Mouse (Mus musculus): ENCODE measurements around the gene Cox14. TPM values are rescaled to one million over a fixed set of nuclear protein-coding genes. Genes with fewer than 3 reads are reported as not detected.
A peak's percentile ranks its signal among the peaks of the same experiment; 100 is the strongest.

Cox14 gene
- polyA plus RNA-seq, 1 experiment from 2014 or later, result 145 TPM

DNA sequence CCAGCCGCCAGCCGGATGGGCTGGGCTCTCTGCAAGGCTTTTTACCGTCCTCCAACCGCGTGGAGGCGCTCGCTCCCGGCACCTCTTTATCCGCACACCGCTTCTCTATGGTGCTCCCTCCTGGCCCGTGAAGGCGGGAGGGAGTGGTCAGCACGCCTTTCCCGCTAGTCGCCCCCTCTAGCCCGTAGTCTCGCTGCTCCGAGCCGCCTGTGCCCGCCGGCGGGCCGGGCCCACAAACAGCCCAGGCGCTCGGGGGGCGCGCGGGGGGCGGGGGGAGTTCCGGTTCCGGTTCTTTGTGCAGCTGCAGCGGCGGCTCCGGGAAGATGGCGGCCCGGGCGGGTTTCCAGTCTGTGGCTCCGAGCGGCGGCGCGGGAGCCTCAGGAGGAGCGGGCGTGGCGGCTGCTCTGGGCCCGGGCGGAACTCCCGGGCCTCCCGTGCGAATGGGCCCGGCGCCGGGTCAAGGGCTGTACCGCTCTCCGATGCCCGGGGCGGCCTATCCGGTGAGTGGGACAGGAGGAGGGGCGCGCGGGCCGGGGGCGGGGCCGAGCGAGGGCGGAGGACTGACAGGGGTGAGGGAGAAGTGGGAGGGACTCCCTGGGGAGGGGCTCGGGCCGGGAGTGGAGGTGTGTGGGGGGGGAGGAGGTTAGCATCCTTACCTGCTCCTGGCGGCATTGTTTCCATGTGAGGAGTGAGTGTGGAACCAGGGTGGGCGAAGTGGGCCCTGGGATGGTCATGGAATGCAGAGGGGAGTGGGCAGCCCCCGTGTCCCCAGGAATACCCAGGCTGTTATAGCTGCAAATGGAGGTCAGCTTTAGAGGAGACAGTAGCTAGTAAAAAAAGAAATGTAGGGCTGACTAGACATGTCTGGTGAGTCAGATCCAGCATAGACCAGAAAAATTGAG lies 23.2 kb upstream of the Cox14 start, which contains the start of gene Smarcd1:
TSS of gene Smarcd1 (plus strand) at position 131 of the 902 bp plus-strand sequence.
- Histone ChIP-seq H3K4me1 (ENCODE audit: insufficient read depth) (peaks cover 4% of the 10 kb centered on the region; the same call in 1 of the 2 replicates), H3K4me3 (ENCODE audit: low read depth, low read length) (peak within 1 kb of the TSS; percentile 83)
- under 1% methylated on average over 71 of the region's 71 CpGs for WGBS

GRCm38 (mm10) chr15:99703104-99703503 lies 22.3 kb upstream of the Cox14 start:
- no peak for DNase-seq
- Histone ChIP-seq H3K9ac (peak overlapping the region; percentile 94), H3K9me3 (ENCODE audit: low read depth, low read length) (no peaks in the 10 kb centered on the region), H3K27ac (ENCODE audit: low read depth) (no peak overlapping the region), H3K4me1 (ENCODE audit: insufficient read depth) (peaks cover 4% of the 10 kb centered on the region; the same call in 1 of the 2 replicates), H3K4me3 (ENCODE audit: low read depth, low read length) (peak overlapping the region; percentile 83), H3K36me3 (ENCODE audit: insufficient read depth) (peaks cover 43% of the 10 kb centered on the region), H3K4me2 (peak overlapping the region; percentile 71), H3K27me3 (ENCODE audit: insufficient read depth, low read length) (no peaks in the 10 kb centered on the region)
- ATAC-seq (ENCODE audit: insufficient read depth), result no peak
- TF ChIP-seq CTCF (IDR thresholded peaks at IDR 0.05; ENCODE audit: low read depth), result no peak
- 59% methylated on average over 9 of the region's 9 CpGs for WGBS

More for the DNA sequence above, 23.2 kb upstream of the Cox14 start, which contains the start of gene Smarcd1:
- peak; percentile 83 for TF ChIP-seq CTCF (IDR thresholded peaks at IDR 0.05; ENCODE audit: low read depth)
- Histone ChIP-seq H3K9ac (peak within 1 kb of the TSS; percentile 94), H3K9me3 (ENCODE audit: low read depth, low read length) (no peaks in the 10 kb centered on the region), H3K36me3 (ENCODE audit: insufficient read depth) (peaks cover 35% of the 10 kb centered on the region), H3K27me3 (ENCODE audit: insufficient read depth, low read length) (no peaks in the 10 kb centered on the region), H3K4me2 (peak within 1 kb of the TSS; percentile 71), H3K27ac (ENCODE audit: low read depth) (peak within 1 kb of the TSS; percentile 97)
- DNase-seq (peak; percentile 97), ATAC-seq (ENCODE audit: insufficient read depth) (peak; percentile 98)

- TF ChIP-seq CTCF (IDR thresholded peaks at IDR 0.05; ENCODE audit: low read depth), result no peak
- Histone ChIP-seq H3K9ac (peak overlapping the region; percentile 94; the same call in 1 of the 2 replicates), H3K4me1 (ENCODE audit: insufficient read depth) (peaks cover 4% of the 10 kb centered on the region; the same call in 1 of the 2 replicates), H3K9me3 (ENCODE audit: low read depth, low read length) (no peaks in the 10 kb centered on the region), H3K36me3 (ENCODE audit: insufficient read depth) (peaks cover 49% of the 10 kb centered on the region), H3K27me3 (ENCODE audit: insufficient read depth, low read length) (no peaks in the 10 kb centered on the region), H3K4me3 (ENCODE audit: low read depth, low read length) (no peak overlapping the region), H3K4me2 (peak overlapping the region; percentile 71), H3K27ac (ENCODE audit: low read depth) (peak overlapping the region; percentile 42; the same call in 1 of the 2 replicates)
- WGBS, result 75% methylated on average over 5 of the region's 5 CpGs
- no peak for ATAC-seq (ENCODE audit: insufficient read depth)
- no peak for DNase-seq
These were observed 21.8 kb upstream of the Cox14 start for GRCm38 (mm10) chr15:99703676-99704040.

DNA sequence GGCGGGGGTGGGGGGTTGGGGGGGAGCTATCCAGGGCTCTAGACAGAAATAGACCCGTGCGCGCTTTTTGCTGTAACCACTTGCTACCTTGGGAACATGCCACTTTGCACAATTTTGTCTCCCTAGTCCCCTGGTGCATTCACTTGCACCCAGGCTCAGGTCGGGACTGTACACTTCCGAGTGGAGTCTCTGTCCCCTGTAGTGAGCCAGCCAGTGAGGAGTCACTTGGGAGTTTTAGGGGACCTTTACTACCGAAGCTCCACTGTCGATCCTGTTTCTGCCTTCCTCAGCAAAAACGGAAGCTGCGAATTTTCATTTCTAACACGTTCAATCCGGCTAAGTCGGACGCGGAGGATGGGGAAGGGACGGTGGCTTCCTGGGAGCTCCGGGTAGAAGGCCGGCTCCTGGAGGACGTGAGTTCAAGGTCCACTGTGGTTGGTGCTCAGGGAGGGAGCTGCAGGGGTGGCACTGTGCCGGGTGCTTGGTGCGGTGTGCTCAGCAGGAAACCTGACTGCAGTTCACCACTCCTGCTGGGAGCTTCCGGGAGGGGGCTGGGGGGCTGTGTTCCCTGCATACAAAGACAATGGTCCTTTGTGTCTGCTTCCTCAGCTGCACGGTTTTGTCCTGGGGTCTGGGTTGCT lies 21.3 kb upstream of the Cox14 start:
- H3K4me1 ChIP-seq (ENCODE audit: insufficient read depth), result peaks cover 4% of the 10 kb centered on the region; the same call in 1 of the 2 replicates
- no peak for ATAC-seq (ENCODE audit: insufficient read depth)
- WGBS, result 53% methylated on average over 23 of the region's 23 CpGs
- H3K4me3 ChIP-seq (ENCODE audit: low read depth, low read length), result peak overlapping the region; percentile 4; the same call in 1 of the 2 replicates
- H3K27ac ChIP-seq (ENCODE audit: low read depth), result peak overlapping the region; percentile 46; the same call in 1 of the 2 replicates
- H3K36me3 ChIP-seq (ENCODE audit: insufficient read depth), result peaks cover 54% of the 10 kb centered on the region
- no peaks in the 10 kb centered on the region for H3K9me3 ChIP-seq (ENCODE audit: low read depth, low read length)
- H3K4me2 ChIP-seq, result peak overlapping the region; percentile 29; the same call in 1 of the 2 replicates
- H3K27me3 ChIP-seq (ENCODE audit: insufficient read depth, low read length), result no peaks in the 10 kb centered on the region
- peak overlapping the region; percentile 16; the same call in 1 of the 2 replicates for H3K9ac ChIP-seq
- peak; percentile 21 for DNase-seq
- no peak for TF ChIP-seq CTCF (IDR thresholded peaks at IDR 0.05; ENCODE audit: low read depth)

DNA sequence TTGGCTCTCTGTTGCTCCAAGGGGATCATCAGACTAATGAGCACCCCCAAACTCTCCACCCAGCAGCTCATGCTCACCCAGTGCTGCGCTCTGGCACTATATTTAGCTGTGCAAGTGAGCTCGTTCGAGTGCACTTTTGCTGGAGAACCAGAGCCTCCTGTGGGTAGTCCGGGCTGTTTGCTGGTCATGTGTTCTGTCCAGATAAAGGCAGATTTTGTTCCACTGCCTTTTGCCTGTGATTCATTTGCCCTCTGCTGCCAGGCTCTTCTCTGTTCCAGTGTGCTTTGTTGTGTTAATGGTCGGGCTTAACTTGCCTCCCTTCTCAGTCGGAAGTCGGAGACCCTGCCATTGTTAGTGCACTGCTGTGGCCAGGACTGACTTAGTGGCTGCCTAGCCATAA lies 20.5 kb upstream of the Cox14 start:
- Histone ChIP-seq H3K27me3 (ENCODE audit: insufficient read depth, low read length) (no peaks in the 10 kb centered on the region), H3K36me3 (ENCODE audit: insufficient read depth) (peaks cover 61% of the 10 kb centered on the region), H3K9me3 (ENCODE audit: low read depth, low read length) (no peaks in the 10 kb centered on the region), H3K27ac (ENCODE audit: low read depth) (peak overlapping the region; percentile 46; the same call in 1 of the 2 replicates), H3K9ac (peak overlapping the region; percentile 16), H3K4me3 (ENCODE audit: low read depth, low read length) (no peak overlapping the region), H3K4me1 (ENCODE audit: insufficient read depth) (peaks cover 4% of the 10 kb centered on the region; the same call in 1 of the 2 replicates), H3K4me2 (peak overlapping the region; percentile 29; the same call in 1 of the 2 replicates)
- 78% methylated on average over 7 of the region's 7 CpGs for WGBS
- ATAC-seq (ENCODE audit: insufficient read depth) (no peak), DNase-seq (no peak)
- no peak for TF ChIP-seq CTCF (IDR thresholded peaks at IDR 0.05; ENCODE audit: low read depth)

DNA sequence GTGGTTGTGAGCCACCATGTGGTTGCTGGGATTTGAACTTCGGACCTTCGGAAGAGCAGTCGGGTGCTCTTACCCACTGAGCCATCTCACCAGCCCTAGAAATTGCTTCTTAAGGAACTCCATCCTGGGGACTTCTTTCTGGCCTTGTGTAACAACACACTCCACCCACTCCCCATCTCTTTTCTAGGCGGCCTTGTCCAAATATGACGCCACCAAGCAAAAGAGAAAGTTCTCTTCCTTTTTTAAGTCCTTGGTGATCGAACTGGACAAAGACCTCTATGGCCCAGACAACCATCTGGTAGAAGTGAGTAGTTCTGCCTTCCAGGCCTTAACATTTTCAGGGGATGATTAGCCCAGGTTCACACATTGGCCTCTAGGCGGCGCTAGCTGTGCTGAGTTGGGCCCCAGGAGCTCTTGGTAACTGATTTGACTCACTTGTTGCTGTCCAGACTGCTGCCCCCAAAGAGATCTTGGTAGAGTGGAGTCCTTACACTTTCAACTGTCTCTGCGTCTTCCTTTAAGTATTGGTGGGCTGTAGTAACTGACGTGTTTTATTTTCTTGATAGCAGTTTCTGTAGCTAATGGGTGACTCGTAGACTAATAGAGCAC lies 19.9 kb upstream of the Cox14 start, which contains the start of gene Gm17349:
TSS of gene Gm17349 (minus strand) at position 51 of the 609 bp plus-strand sequence.
- Histone ChIP-seq H3K9ac (peak within 1 kb of the TSS; percentile 16), H3K36me3 (ENCODE audit: insufficient read depth) (peaks cover 66% of the 10 kb centered on the region), H3K9me3 (ENCODE audit: low read depth, low read length) (no peaks in the 10 kb centered on the region), H3K27me3 (ENCODE audit: insufficient read depth, low read length) (no peaks in the 10 kb centered on the region), H3K4me3 (ENCODE audit: low read depth, low read length) (no peak within 1 kb of the TSS; the same call in 1 of the 2 replicates), H3K4me1 (ENCODE audit: insufficient read depth) (peaks cover 4% of the 10 kb centered on the region; the same call in 1 of the 2 replicates), H3K4me2 (peak within 1 kb of the TSS; percentile 29; the same call in 1 of the 2 replicates), H3K27ac (ENCODE audit: low read depth) (peak within 1 kb of the TSS; percentile 46; the same call in 1 of the 2 replicates)
- ATAC-seq (ENCODE audit: insufficient read depth) (no peak), DNase-seq (peak; percentile 77)
- WGBS, result 65% methylated on average over 11 of the region's 11 CpGs
- peak; percentile 75 for TF ChIP-seq CTCF (IDR thresholded peaks at IDR 0.05; ENCODE audit: low read depth)

Data from lung, embryonic 14.5 days (tissue).